In genomic region chr1:138289455-138290425, GRCm38 (mm10) we compare ENCODE assay signal across 14 mouse cellular contexts. TPM values are rescaled to one million over a fixed set of nuclear protein-coding genes. Genes with fewer than 3 reads are reported as not detected.
DNase-seq lines count a peak whose midpoint lies in the region; TF ChIP-seq lines count a peak whose summit lies in the region.
"Had no signal": no experiment of that assay in that cellular context is flagged by ENCODE, and none has a peak within 500 bp of the region (broad histone marks: within the 10 kb centered on the region; RNA-seq: fewer than 3 reads in every experiment).

No protein-coding gene starts in this region.

- TF ChIP-seq POLR2A in cerebellum, adult 2 months (IDR thresholded peaks at IDR 0.05; ENCODE audit: borderline replicate concordance, insufficient read depth, low read length), result no peak

- DNase-seq in left cerebral cortex, adult 11 months (ENCODE audit: low spot score), result peak; percentile 43
- no peak for DNase-seq in left cerebral cortex, postnatal 4 days
- DNase-seq in 3T3-L1 (ENCODE audit: low read depth, low spot score), result peak; percentile 77
- peak; percentile 77 for DNase-seq in CD4-positive, CD25-positive, alpha-beta regulatory T cell, adult 2 months (ENCODE audit: low read depth, low spot score)
- DNase-seq in fibroblast of lung, adult 2 months (ENCODE audit: low read depth), result peak; percentile 35
- no peak for DNase-seq in thymus, postnatal 4 days
- no peak for DNase-seq in thymus, postnatal 36 days
- DNase-seq in cerebellum, adult 2 months, result no peak
- DNase-seq: adrenal gland, postnatal 14 days; cerebellum, adult 9-11 months; heart, postnatal 14 days; kidney, postnatal 4 days had no signal

- H3K4me3 ChIP-seq in cerebellum, adult 2 months (replicated peaks; ENCODE audit: insufficient read depth, low read depth, low read length), result no peak overlapping the region
- H3K4me3 ChIP-seq: embryonic facial prominence, embryonic 15.5 days had no signal

- TF ChIP-seq CTCF in cerebellum, adult 2 months (IDR thresholded peaks at IDR 0.05; ENCODE audit: borderline replicate concordance, insufficient read depth, low read depth, low read length), result no peak

- no peaks in the 10 kb centered on the region for H3K27me3 ChIP-seq in cerebellum, adult 2 months (ENCODE audit: control insufficient read depth, insufficient read depth, low read length)
- H3K27me3 ChIP-seq: embryonic facial prominence, embryonic 15.5 days had no signal

- intact Hi-C loops in left cerebral cortex, postnatal 4 days (cut with DNase I), result loop anchor here (10.0 kb wide), 1 partner anchor 145 kb away; no protein-coding TSS in a partner anchor

- no peak overlapping the region for H3K27ac ChIP-seq in cerebellum, adult 2 months (ENCODE audit: insufficient read depth, low read length)
- H3K27ac ChIP-seq: embryonic facial prominence, embryonic 15.5 days had no signal

- WGBS in cerebellum, adult 2 months, result 57% methylated on average over 7 of the region's 7 CpGs

- H3K4me1 ChIP-seq in cerebellum, adult 2 months (ENCODE audit: control insufficient read depth, insufficient read depth, low read length), result no peaks in the 10 kb centered on the region
- H3K4me1 ChIP-seq: embryonic facial prominence, embryonic 15.5 days had no signal

RNA-seq across cellular contexts. Expression of gene Atp6v1g3, which starts 16.2 kb away (rescaled TPM):
- not detected for total RNA-seq in left cerebral cortex, postnatal 4 days (2021)
- polyA plus RNA-seq in cerebellum, adult 2 months (2012; rRNA removed), result not detected in 2 replicates
- total RNA-seq: adrenal gland, postnatal 14 days; heart, postnatal 14 days had no signal
- polyA plus RNA-seq: Patski had no signal

Comparison
In these comparisons a context has a peak if more than half of its experiments do, and no peak if none do; other contexts are left out.
1. DNase-seq: peak in left cerebral cortex, adult 11 months (single experiment), 3T3-L1 (single experiment), CD4-positive, CD25-positive, alpha-beta regulatory T cell, adult 2 months (single experiment) and fibroblast of lung, adult 2 months (single experiment); none in left cerebral cortex, postnatal 4 days (single experiment), thymus, postnatal 4 days (single experiment), thymus, postnatal 36 days (0 of 2) and cerebellum, adult 2 months (0 of 2).